Mouse (Mus musculus) ovary, adult 2 months (tissue): ENCODE results near the gene Nt5c3b. TPM values are rescaled to one million over a fixed set of nuclear protein-coding genes. Genes with fewer than 3 reads are reported as not detected.

Experiments
- polyA plus RNA-seq: library from polyadenylated mRNA; depleted of rRNA; stranded (reverse); fragments of >200 nt; gene quantifications from 2 replicates; pipeline ENCODE4 v1.2.3, GENCODE M21; 2012; rRNA removed

The Nt5c3b gene
- polyA plus RNA-seq: 67.6 and 90.0 TPM in 2 replicates

GRCm38 (mm10) chr11:100441797-100442196 is at the start of gene Nt5c3b, which contains the start of gene Klhl10:
Nt5c3b (minus strand) TSS chr11:100441808.
Klhl10 (plus strand) TSS chr11:100441917.

GRCm38 (mm10) chr11:100472197-100472934 is 30.8 kb upstream of the Nt5c3b start, which contains the start of gene Klhl11:
Klhl11 (minus strand) TSS chr11:100472741.

GRCm38 (mm10) chr11:100414914-100415822 is 26.4 kb downstream of the Nt5c3b start, which contains the start of gene Fkbp10:
Fkbp10 (plus strand) TSS chr11:100415697.

GRCm38 (mm10) chr11:100414021-100414913 is 27.3 kb downstream of the Nt5c3b start, which contains the start of gene P3h4:
P3h4 (minus strand) TSS chr11:100414836.

GRCm38 (mm10) chr11:100397600-100398389 is 43.8 kb downstream of the Nt5c3b start, which contains the start of gene Jup:
Jup (minus strand) TSS chr11:100397763.

Other genes starting within 250 kb of the Nt5c3b start
- not detected in 2 replicates for gene Krt9, start 248.6 kb downstream of the Nt5c3b start, polyA plus RNA-seq
- gene Krt14, start 234.3 kb downstream of the Nt5c3b start, polyA plus RNA-seq: 0.15 and 0.37 TPM in 2 replicates
- gene Krt16, start 192.9 kb downstream of the Nt5c3b start, polyA plus RNA-seq: not detected in 2 replicates
- 1.3 and 2.0 TPM in 2 replicates for gene Krt17, start 180.8 kb downstream of the Nt5c3b start, polyA plus RNA-seq
- not detected in 2 replicates for gene Krt42, start 171.9 kb downstream of the Nt5c3b start, polyA plus RNA-seq
- 84.8 and 87.3 TPM in 2 replicates for gene Eif1, start 121.9 kb downstream of the Nt5c3b start, polyA plus RNA-seq
- gene Gast, start 107.4 kb downstream of the Nt5c3b start, polyA plus RNA-seq: not detected in 2 replicates
- gene Hap1, start 85.7 kb downstream of the Nt5c3b start, polyA plus RNA-seq: 8.1 and 8.9 TPM in 2 replicates
- gene Jup, start 44.0 kb downstream of the Nt5c3b start, polyA plus RNA-seq: 228 and 323 TPM in 2 replicates
- gene P3h4, start 27.0 kb downstream of the Nt5c3b start, polyA plus RNA-seq: 234 and 294 TPM in 2 replicates
- 206 and 218 TPM in 2 replicates for gene Fkbp10, start 26.1 kb downstream of the Nt5c3b start, polyA plus RNA-seq
- gene Klhl10, start 109 bp upstream of the Nt5c3b start, polyA plus RNA-seq: 0.35 and 0.58 TPM in 2 replicates
- 14.7 and 15.4 TPM in 2 replicates for gene Klhl11, start 30.9 kb upstream of the Nt5c3b start, polyA plus RNA-seq
- 175 and 200 TPM in 2 replicates for gene Acly, start 86.2 kb upstream of the Nt5c3b start, polyA plus RNA-seq
- 1.5 and 1.9 TPM in 2 replicates for gene Ttc25, start 103.8 kb upstream of the Nt5c3b start, polyA plus RNA-seq
- gene Cnp, start 133.1 kb upstream of the Nt5c3b start, polyA plus RNA-seq: 39.0 and 41.4 TPM in 2 replicates
- 78.9 and 85.1 TPM in 2 replicates for gene Nkiras2, start 177.4 kb upstream of the Nt5c3b start, polyA plus RNA-seq
- 17.3 and 32.6 TPM in 2 replicates for gene Dnajc7, start 178.4 kb upstream of the Nt5c3b start, polyA plus RNA-seq